Mouse (Mus musculus) E14TG2a.4 (cell line): ENCODE results near the gene Kdelr3.

ENCODE experiments used
- H3K27me3 ChIP-seq: 2 replicates; pipeline ENCODE4 v1.6.1; 2014; ENCODE audit warnings: low read length, control low read depth; ENCODE audit not compliant: insufficient read depth
- H3K36me3 ChIP-seq: 2 replicates; pipeline ENCODE4 v1.6.1; 2014; ENCODE audit warnings: low read length, control low read depth; ENCODE audit not compliant: insufficient read depth
- H3K4me1 ChIP-seq: replicated peaks from 2 replicates; pipeline ENCODE4 v1.6.1; 2014; ENCODE audit warnings: low read depth, low read length, control low read depth
- H3K4me3 ChIP-seq: replicated peaks from 2 replicates; pipeline ENCODE4 v1.5.1; 2014; ENCODE audit warnings: mild to moderate bottlenecking, low read length
- H3K9me3 ChIP-seq: 2 replicates; pipeline ENCODE4 v1.6.1; 2014; ENCODE audit warnings: low read length, control low read depth
- CTCF ChIP-seq: conservative IDR thresholded peaks from 2 replicates; pipeline ENCODE4 v1.5.1; 2014; ENCODE audit warnings: low read length
- NANOG ChIP-seq: IDR thresholded peaks from 2 replicates; pipeline ENCODE4 v1.6.1; 2014; ENCODE audit warnings: borderline replicate concordance, low read length, mixed read lengths
- POU5F1 ChIP-seq: IDR thresholded peaks from 2 replicates; pipeline ENCODE4 v1.6.1; 2014; ENCODE audit warnings: low read length, borderline replicate concordance

Gene Kdelr3

DNA sequence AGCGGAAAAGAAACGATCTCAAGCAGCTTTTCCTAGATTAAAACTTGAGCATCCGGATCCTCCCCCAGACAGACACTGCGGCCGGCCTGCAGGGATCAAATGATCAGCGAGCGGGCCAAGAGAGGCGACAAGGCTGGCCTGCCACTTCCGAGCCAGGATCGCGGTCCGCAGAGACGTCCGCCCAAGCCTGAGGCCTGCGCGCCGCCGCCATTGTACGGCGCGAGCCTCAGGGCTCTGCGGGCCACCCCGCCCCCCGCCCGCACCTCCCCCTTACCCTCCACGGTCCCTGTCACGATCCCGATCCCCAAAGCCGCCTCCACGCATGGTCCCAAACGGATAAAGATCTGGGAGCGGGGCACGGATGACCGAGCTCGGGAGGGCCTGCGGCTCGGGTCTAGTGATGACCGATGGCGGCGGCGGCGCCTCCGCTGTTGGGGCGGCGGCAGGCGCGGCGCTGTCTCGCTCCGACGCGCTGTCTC, 29.7 kb downstream of the Kdelr3 start:
- Histone ChIP-seq H3K9me3 (no peaks in the 10 kb centered on the region), H3K27me3 (peaks cover 4% of the 10 kb centered on the region; the same call in 1 of the 2 replicates), H3K4me3 (peak overlapping the region; percentile 98), H3K4me1 (peaks cover 51% of the 10 kb centered on the region), H3K36me3 (peaks cover 43% of the 10 kb centered on the region)
- no peak for TF ChIP-seq POU5F1
- no peak for TF ChIP-seq NANOG
- no peak for TF ChIP-seq CTCF

GRCm38 (mm10) chr15:79546410-79547288, 30.4 kb downstream of the Kdelr3 start, which contains the start of gene Ddx17:
Ddx17 (minus strand) TSS chr15:79546741.
- peaks cover 4% of the 10 kb centered on the region; the same call in 1 of the 2 replicates for H3K27me3 ChIP-seq
- H3K36me3 ChIP-seq, result peaks cover 36% of the 10 kb centered on the region
- peaks cover 47% of the 10 kb centered on the region for H3K4me1 ChIP-seq
- H3K4me3 ChIP-seq, result peak within 1 kb of the TSS; percentile 98
- TF ChIP-seq NANOG, result no peak
- TF ChIP-seq POU5F1, result no peak
- no peak for TF ChIP-seq CTCF
- no peaks in the 10 kb centered on the region for H3K9me3 ChIP-seq

DNA sequence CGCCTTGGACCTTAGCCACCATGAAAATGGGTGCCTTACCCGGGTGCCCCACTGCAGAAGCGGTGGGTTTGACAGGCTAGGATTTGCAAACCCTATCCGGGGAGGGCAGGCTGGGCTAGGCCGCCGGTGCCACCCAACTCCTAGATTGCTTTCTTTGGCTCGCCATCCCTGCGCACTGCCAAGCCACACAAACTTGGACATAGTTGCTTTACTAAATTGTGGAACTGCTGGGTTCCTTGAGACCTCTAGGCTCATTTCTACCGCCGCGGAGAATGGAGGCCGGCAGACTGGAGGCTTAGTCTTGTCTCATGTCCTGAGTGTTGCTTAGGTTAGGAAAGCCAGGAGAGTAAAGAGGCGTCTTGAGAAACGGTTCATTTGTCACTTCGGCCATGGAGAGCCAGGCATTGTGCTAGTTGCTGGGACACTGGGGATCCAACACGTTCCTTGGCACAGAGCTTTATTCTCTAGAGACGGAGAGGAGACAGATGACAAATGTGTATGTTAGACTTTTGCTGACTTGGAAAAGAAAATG, 31.1 kb downstream of the Kdelr3 start:
- no peak for TF ChIP-seq NANOG
- TF ChIP-seq CTCF, result no peak
- TF ChIP-seq POU5F1, result no peak
- H3K9me3 ChIP-seq, result no peaks in the 10 kb centered on the region
- H3K4me1 ChIP-seq, result peaks cover 43% of the 10 kb centered on the region
- peak overlapping the region; percentile 75 for H3K4me3 ChIP-seq
- H3K27me3 ChIP-seq, result peaks cover 6% of the 10 kb centered on the region; the same call in 1 of the 2 replicates
- H3K36me3 ChIP-seq, result peaks cover 29% of the 10 kb centered on the region

DNA sequence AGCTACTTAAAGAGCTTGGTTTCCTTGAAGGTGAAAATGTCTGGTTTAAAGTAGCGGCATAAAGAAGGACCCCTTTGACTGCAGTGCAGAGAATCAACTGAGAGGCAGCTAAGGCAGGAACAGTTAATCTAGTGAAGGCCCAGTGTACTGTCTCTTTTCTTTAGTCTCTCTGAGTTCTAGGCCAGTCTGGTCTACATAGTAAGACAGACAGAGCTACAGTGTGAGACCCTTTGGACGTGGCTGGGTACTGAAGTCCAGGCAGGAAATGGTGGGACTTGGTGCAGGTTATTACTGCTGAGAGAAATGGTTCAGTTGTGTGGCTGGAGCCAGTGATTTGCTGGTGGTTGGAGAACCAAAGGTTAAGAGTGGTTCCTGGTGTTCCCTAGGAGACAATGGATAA, 32.0 kb downstream of the Kdelr3 start:
- Histone ChIP-seq H3K27me3 (peaks cover 8% of the 10 kb centered on the region), H3K9me3 (no peaks in the 10 kb centered on the region)
- TF ChIP-seq POU5F1 (no peak), NANOG (no peak), CTCF (no peak)

DNA sequence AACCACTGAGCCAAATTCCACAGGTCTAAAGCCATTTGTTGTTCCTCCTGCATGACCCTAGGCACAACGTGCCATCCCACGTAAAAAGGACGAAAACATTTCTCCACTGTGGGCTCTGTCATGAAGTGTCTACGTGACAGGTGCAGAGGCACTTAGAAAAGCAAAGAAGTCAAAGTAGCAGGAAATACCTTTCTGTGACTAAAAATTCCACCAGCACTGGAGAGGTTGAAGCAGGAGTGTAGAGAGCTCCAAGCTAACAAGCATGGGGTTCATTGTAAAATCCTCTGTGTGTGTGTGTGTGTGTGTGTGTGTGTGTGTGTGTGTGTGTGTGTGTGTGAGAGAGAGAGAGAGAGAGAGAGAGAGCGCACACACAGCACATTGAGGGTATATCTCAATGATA, 36.4 kb downstream of the Kdelr3 start:
- Histone ChIP-seq H3K36me3 (no peaks in the 10 kb centered on the region), H3K4me1 (peaks cover 7% of the 10 kb centered on the region), H3K4me3 (no peak overlapping the region), H3K27me3 (peaks cover 8% of the 10 kb centered on the region), H3K9me3 (no peaks in the 10 kb centered on the region)
- TF ChIP-seq NANOG (no peak), POU5F1 (no peak), CTCF (no peak)

More for the DNA sequence above, 32.0 kb downstream of the Kdelr3 start:
- Histone ChIP-seq H3K36me3 (peaks cover 20% of the 10 kb centered on the region), H3K4me1 (peaks cover 35% of the 10 kb centered on the region), H3K4me3 (no peak overlapping the region)

DNA sequence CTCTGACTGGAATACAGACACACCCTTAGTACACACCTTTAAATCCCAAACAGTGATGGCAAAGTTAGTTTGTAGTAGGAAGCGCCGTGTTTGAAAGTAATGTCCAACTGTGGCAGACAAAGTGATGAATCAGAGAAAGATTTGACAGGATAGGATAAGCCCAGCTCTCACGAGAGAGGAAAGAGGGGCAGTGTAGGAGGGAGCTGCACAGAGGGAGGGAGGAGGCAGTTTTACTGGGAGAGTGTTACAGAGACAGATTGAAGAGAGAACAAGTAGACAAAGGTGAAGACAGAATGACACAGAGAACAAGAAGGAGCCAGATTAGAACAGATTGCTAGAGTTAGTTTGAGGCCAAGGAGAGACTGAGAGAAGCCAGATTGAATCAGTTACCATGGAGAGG, 43.4 kb downstream of the Kdelr3 start:
- TF ChIP-seq CTCF (no peak), NANOG (no peak), POU5F1 (no peak)
- no peaks in the 10 kb centered on the region for H3K27me3 ChIP-seq
- H3K4me1 ChIP-seq, result peaks cover 2% of the 10 kb centered on the region; the same call in 1 of the 2 replicates
- H3K4me3 ChIP-seq, result no peak overlapping the region
- no peaks in the 10 kb centered on the region; the same call in 1 of the 2 replicates for H3K36me3 ChIP-seq
- no peaks in the 10 kb centered on the region for H3K9me3 ChIP-seq

DNA sequence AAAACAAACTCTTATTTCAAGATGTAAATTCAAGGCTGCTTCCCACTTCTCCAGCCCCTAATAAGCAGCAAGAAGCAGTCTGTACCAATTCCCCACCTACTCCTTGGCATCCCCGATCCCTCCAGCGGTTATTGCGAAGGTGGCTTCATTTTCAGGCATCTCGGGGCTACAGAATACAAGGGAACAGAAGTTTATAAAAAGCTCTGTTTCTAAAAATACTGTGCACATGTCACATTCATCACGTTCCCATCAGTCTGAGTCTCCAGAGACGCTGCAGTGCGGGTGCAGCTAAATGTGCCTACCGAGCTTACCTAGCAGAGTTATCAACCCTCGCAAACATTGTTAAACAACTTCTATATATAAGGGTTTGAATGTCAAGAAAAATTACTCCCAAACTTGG, 46.2 kb downstream of the Kdelr3 start:
- H3K27me3 ChIP-seq, result no peaks in the 10 kb centered on the region
- peaks cover 5% of the 10 kb centered on the region; the same call in 1 of the 2 replicates for H3K4me1 ChIP-seq
- TF ChIP-seq CTCF (no peak), NANOG (no peak), POU5F1 (no peak)
- H3K4me3 ChIP-seq, result no peak overlapping the region
- H3K9me3 ChIP-seq, result no peaks in the 10 kb centered on the region
- no peaks in the 10 kb centered on the region; the same call in 1 of the 2 replicates for H3K36me3 ChIP-seq

GRCm38 (mm10) chr15:79575543-79576222, 59.5 kb downstream of the Kdelr3 start:
- Histone ChIP-seq H3K9me3 (no peaks in the 10 kb centered on the region; the same call in 1 of the 2 replicates), H3K4me3 (no peak overlapping the region), H3K36me3 (no peaks in the 10 kb centered on the region), H3K27me3 (no peaks in the 10 kb centered on the region), H3K4me1 (no peaks in the 10 kb centered on the region)
- TF ChIP-seq POU5F1 (no peak), NANOG (no peak), CTCF (no peak)
